Mouse (Mus musculus) central nervous system, embryonic 18 days (tissue): ENCODE results near the gene Tanc2. TPM values are rescaled to one million over a fixed set of nuclear protein-coding genes. Genes with fewer than 3 reads are reported as not detected.

Experiments used
- polyA plus RNA-seq: library from polyadenylated mRNA; depleted of rRNA; stranded (reverse); fragments of >200 nt; gene quantifications from 2 replicates; pipeline ENCODE4 v1.2.3, GENCODE M21; 2012; rRNA removed

The Tanc2 gene
- 46.3 and 47.7 TPM in 2 replicates for polyA plus RNA-seq

DNA sequence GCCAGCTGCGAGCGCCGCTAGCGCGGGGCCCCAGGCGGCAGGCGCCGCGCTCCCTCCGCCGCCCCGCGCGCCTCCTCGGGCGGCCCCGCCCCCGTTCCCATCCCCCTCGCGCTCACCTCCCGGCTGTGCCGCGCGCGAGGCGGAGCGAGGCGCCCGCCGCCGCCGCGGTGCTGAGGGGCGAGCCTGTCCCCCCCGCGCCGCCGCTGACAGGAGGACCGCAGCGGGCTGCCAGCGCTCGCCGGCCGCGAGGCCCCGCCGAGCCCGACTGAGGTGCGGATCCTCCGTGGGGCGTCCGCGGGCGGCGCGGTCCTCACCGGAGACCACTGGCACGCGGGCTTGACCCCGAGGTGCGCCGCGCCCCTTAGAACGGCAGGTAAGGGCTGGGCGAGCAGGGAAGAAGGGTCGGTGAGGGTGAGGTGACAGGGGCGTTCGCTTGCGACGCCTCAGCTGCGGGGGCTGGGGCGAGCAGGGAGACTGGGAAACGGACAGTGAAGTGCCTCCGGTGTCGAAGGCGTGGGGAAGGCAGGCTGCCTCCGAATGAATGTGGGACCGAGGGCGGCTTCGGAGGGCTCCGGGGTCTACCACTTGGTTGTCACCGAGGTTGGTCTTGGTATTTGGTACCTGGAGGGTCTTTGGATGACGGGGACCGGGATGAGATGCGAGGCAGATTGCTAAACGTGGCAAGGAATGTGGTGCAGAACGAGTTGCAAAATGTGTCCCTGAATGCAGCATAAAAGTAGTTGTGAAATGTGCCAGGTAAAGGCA is at the start of gene Tanc2:
Tanc2 (plus strand) TSS at position 110 of the 765 bp plus-strand sequence.

DNA sequence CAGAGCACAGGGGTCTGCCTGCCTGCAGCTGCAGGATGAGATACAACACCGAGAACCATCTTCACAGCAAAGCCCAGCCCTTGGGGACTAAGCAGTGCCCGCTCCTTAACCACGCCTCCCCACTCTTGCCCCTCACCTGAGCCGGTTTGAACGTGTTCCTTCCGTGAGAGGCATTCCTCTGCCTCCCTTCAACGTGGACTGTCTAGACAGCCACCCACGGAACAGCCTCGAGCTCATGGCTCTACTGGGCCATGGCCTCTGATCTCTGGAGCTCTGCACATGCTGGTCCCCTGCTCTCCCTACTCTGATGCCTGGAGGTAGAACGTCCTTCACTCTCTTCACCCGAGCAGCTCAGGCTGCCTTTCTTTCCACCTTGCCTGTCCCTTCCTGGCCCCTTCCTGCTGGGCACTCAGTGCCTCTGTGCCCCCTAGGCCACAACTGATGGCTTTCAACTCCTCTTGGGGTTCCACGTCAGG is 363.2 kb downstream of the Tanc2 start, which contains the start of gene Cyb561:
Cyb561 (minus strand) TSS at position 426 of the 476 bp plus-strand sequence.

DNA sequence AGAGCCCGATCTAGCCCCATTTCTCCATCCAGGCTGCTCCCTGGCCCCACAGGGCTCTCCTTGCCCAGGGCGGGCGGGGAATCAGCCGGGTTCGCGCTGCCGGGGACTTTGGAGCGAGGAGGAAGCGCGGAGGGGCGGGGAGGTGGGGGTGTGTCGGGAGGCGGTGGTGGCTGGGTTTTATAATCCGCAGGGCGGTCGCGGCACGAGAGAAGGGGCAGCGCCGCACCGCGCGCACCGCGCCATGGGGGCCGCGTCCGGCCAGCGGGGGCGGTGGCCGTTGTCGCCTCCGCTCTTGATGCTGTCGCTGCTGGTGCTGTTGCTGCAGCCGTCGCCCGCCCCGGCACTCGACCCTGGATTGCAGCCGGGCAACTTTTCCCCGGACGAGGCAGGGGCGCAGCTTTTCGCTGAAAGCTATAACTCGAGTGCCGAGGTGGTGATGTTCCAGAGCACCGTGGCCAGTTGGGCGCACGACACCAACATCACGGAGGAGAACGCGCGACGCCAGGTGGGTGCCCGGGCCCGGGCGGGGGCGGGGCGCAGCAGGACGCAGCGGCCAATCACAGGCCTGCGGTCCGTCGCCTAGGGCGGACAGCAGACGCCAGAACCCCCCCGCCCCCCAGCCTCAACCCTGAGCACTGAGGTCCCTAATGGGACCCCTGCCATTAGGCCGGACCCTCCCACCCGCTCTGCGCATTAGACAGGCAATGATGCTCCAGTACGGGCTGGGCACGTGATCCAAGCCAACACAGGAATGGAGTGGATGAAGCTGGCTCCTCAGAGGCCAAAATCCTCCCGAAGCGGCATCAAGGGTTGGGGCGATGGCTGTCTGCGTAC is 378.2 kb downstream of the Tanc2 start, which contains the start of gene Ace:
Ace (plus strand) TSS at position 205 of the 834 bp plus-strand sequence.

Other genes starting within 250 kb of the Tanc2 start
- 0.27 and 0.51 TPM in 2 replicates for gene March10, start 133.3 kb upstream of the Tanc2 start, polyA plus RNA-seq